Mouse (Mus musculus) cerebellum, adult 11 months (tissue): Measurements from ENCODE around the gene Skor1.

Experiments
- DNase-seq: peaks from one replicate; pipeline ENCODE4 v3.0.0; 2022

The Skor1 gene

DNA sequence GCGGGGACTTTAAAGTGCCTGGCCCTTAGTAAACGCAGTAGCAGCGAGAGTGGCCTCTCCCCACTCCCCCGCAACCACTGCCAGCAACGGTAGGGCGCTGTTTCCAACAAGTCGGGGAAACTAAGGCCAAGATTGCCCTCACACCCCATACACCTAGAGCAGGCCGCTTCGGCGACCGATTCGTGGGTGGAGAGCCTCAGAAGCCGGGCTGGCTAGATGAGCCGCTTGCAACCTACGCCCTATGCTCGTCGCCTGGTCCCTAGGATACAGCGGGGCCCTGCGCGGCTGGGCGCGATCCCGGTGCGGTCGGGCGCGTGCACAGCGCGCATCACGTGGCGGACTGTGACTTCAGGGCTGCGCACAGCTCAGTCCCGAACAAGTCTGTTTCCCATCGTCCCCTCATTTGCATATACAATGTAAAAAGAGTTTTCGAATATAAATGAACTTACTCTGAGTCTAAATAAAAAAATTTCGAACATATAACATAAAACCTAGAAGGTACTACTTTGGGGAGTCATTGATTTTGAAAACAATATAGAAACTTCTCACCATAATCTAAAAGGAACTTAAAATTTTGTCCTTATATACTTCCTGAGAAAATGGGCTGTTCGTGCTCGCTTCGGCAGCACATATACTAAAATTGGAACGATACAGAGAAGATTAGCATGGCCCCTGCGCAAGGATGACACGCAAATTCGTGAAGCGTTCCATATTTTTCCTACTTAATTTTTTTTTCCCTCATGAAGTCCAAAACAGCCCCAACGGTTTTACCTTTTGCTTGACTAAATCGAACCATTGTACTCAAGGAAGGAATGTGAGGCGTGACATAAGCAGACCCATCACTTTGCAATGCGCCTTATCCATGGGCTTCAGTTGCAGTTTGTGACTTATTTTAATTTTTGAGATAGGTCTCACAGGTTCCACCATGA is 15.8 kb downstream of the Skor1 start:
- peak; percentile 95 for DNase-seq

DNA sequence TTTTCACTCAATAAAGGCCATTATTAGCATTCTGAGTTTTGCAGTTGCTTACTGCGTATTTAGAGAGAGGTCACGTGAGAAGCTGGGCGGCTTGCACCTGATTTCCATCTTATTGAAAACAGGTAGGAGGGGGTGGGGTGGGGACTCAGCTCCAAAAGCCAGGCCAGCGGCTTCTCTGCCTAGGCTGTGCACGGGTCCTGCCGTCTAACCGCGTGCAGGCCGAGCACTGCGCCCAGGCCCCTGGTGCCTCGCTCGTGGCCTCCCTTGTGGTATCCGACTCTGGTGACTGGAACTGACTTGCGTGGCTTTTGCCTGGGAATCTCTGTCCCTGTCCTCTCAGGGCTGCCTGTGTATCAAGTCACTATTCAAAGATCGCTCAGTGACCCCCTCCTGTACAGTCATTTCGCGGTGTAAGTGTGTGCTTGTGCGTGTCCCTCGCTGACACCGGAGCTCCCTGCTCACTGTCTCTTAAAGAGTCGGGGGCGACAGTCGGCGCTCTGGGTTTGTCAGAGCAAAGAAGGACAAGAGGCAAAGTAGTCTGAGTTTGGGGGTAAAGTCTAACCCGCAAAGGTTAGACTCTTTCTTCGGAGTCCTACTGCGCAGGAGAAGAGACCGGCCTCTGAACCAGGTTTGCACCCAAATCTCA is 16.7 kb downstream of the Skor1 start:
- DNase-seq = peak; percentile 56

DNA sequence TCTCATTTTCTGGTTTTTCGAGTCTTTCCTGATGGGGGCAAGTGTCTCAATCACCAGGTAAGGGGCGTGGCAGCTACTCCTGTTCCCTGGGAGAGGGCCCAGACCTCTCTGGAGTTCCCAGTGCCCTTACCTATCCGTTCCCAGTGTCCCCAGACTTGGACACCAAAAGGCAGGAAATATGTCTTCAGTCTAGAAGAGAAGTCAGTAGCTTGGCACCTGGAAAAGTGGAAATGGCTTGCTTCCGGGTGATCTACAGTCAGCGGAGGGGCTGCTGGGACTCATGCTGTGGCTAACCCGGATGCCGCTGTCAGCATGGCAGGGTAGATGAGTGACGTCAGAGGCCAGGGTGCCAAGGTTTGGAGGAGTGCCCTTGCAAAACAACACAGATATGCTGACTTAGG is 19.1 kb downstream of the Skor1 start:
- no peak for DNase-seq

DNA sequence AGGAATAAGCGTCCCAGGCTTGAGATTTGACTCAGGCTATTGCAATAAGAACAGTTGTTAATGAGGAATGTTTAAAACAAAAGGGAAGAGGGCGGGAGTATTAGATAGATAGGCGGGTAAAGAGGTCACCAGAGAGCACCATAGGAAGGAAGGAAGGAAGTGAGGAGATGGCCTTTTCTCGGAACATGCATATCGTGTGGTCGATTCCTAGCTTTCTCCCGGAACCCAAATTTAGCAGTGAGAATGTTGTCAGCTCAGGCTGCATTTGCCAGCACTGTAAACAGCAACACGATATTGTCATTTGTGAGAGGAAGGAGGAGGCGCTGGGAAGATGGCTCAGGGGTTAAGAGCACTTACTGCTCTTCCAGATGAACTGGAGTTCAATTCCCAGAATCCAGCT is 24.2 kb downstream of the Skor1 start:
- DNase-seq = no peak

DNA sequence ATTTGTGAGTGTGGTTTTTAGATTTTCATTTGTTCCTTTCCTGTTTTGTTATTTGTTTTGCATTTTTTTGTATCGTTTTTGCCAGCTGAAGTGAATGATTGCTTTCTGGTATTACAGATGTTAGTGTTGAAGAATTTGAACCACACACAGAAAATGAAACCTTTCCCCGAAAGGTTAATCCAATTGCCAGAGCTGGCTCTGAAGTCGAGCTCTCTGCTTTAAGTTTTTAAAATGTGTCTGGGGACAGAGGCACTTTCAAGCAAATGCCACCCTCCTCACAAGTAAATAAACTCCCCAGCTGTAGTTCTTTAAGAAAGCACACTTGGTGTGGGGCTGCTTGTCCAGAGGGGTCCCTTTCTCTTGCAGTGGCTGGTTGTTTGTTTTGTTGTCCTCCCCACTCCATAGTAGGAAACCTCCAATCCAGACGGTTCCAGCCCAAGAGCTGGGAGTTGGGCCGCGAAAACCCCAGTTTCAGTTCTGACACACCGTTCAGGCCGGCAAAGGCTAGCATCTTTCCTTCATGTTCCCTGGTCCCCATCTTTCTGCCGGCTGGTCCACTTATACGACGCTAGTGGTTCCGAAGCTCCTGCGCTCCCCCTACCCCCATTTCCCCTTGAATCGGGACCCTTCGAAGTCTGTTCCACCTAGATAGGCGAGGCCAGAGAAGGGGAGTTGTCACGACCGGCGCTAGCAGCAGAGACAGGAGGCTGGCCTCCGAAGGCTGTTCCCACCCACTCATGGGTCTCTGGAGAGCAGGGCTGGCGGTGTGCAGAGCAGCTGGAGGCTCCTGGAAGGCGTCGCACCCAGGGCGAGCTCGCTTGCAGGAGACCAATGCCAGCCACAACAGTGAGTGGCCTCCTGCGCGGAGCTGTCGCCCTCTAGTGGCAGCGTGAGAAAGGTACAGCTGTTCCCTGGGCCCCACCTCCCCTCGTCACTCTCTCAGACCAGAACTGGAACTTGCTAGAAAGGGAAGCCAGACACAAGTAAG is 25.0 kb downstream of the Skor1 start:
- DNase-seq = peak; percentile 79

DNA sequence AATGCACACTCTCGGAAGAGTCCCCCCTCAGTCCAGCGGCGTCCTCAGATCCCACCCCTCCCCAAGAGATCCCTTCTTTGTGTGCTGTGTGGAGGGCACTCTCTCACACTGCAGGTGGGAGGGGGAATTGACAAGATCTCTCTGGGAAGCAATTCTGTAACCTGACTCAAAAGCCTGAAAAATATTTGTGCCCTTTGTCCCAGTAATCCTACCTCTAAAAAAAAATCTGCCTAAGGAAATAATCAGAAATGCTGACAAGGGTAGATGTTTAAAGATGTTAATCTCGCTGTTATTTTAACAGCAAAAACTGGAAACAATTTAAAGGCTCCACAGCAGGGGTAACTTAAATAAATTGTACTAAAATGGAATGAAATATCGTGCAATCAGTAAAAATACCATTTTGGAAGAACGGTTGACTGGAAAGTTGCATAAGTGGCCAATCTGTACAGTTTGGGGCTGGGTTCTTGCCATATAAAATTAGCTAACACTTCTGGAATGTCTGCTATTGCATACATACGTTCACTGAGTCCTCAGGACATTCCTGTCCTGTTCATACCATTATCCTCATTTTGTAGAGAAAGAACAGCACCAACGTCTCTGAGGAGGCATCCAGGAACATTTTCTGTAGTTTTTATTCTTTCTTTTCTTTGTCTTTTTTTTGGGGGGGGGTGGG is 26.5 kb downstream of the Skor1 start:
- no peak for DNase-seq

DNA sequence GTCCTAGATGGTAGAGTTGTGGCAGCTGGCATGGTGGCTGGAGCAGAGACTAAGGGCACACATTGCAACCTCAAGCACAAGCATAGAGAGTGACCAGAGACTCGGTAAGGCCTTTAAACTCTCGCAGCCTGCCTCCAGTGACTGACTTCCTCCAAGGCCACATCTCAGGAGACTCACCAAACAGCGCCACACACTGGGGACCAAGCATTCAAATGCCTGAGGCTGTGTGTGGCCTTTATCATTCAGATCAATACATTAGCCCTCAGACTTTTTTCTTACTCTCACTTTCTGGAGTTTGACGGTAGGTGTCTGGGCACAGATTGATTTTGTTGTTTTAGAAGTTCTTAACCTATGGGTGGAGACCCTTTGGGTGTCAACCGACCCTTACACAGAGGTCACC is 30.4 kb downstream of the Skor1 start:
- DNase-seq = no peak

DNA sequence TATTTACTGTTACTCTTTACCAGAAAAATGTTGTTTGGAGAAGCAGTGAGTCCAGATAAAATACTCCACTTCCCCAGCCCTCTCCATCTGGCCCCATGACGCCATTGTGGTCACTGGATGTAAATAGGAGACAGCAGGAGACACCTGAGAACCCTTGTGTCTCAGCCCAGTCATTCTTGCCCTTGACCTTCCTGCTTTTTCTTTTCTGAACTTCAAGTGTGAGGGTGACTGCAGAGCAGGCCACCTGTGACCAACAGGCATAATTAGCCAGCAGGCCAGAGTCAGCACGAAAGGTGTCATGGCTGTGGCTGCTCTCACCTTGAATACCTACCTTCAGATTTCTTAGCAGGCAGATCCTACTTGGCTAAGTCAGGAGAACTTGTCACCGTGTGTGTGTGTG is 36.2 kb downstream of the Skor1 start:
- DNase-seq = no peak

DNA sequence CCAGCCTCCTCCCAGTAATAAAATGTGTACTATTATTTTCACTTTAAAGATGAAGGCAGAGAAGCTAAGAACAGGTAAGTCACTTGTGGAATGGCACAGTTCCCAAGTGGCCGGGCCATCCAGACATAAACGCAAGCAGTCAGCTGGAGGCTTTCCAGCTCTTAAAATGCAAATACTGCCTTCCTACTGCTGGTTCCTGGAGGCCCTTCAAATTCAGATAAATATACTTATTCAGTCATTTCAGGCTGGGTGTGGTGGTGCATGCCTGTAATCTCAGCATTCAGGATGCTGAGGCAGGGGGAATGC is 39.0 kb downstream of the Skor1 start:
- DNase-seq = no peak

DNA sequence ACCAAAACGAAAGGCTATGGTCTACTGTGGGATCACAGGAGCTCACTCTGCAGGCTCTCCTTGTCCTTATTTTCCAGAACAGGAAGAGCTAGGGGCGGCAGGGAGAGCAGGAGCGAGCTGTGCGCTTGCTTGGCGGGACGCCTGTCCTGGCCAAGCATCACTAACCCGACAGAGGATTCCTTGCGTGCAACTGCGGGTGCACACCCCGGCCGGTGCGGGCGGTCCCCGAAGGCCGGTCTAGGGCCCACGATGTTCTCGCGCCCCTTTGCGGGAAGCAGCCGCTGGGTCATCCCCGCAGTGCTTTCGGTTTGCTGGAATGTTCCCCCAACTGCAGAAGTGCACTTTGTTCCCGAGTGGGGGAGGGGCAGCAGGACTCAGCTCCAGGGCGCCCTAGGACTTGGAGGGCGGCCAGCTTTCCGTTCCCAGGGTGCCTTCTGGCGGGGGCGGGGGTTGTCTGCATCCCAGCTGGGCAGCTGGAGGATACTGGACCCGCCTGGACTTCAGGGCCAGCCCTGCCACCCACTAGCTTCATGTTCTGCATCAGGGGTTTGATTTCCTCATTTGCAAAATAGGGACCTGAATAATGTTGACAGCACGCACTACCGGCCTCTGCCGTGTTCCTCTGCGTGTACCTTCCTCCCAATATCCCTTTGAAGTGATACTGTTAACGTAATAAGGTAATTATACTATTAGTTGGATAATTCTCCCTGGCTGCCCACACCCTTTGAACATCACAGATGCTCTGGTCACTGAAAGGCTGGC is 39.6 kb downstream of the Skor1 start:
- DNase-seq = peak; percentile 68

DNA sequence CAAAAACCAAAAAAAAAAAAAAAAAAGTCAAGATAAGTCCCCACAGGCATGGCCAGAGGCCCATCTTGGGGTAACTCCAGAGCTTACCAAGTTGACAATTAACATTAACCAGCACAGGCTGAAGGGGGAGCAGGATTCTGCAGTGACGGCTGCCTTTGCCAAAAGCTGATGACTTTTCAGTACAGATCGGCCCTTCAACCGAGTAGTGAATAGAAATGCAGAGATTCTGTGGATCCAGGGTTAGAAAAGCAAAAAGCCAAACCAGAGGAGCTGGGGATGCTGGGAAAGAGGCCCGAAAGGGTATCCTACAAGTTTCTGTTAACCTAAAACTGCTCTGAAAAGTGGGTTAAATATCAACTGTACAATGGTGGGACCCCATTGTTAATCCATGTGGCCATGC is 40.2 kb downstream of the Skor1 start:
- DNase-seq = no peak

DNA sequence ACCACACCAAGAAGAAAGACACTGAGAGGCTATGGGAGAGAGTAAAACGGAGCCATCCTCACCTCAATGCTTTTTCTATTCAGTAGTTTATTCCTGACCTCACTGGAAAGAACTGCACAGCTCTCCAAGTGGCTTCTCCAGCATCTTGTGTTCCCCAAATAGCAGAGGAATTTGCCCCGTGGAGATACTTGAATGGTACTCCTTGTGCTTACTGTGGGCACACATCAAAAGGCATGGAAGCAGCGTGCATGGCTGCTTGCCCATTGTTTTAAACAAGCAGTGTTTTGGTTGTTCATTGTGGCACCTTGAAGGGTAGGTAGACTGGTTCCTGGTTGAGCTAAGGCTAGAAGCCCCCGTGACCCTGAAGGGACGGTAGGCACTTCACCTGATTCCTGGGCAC is 48.1 kb downstream of the Skor1 start:
- DNase-seq = no peak

DNA sequence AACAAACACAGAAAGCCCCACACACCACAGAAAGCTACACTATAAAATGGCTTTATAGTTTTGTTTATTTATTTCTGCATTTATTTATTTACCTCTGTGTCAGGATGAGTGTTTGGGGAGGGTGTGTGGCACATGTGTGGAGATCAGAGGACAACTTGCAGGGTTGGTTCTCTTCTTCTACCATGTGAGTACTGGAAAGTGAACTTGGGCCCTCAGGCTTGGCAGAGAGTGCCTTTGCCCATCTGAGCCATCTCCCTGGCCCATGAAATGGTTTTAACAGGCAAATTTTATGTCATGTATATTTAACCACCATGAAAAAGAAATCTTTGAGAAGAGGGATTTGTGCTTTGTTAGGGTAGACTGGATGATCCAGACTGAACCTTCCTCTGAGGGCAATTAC is 48.9 kb downstream of the Skor1 start:
- no peak for DNase-seq

DNA sequence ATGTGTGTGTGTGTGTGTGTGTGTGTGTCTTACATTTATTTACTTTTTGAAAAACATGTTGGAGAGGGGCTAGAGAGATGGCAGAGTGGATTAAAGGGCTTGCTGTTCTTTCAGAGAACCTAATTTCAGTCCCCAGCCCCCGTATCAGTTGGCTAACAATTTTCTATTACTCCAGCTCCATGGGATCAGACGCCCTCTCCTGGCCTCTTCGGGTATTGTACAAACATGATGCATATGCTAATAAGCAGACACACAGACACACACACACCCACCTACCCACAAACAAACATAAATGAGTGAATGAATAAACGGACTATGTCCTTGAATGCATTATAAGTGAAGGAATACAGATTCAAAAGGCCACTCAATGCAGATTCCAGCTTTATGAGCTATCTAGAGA is 49.4 kb downstream of the Skor1 start:
- DNase-seq = no peak

DNA sequence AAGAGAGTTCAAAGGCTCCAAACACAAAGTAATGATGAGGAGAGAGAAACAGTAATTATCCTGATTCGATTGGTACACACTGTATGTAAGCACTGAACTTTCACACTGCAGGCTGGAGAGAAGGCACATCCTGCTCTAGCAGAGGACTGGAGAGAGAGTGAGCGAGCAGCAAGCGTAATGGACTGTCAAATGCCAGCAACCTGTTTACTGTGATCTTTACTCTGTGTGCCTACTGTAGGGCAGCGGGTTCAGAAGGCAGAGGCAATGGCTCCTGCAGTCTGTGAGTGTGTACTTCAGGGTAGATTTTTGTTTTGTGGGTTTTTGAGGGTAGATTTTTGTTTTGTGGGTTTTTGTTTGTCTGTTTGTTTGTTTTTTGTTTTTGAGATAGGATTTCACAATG is 49.9 kb downstream of the Skor1 start:
- no peak for DNase-seq

DNA sequence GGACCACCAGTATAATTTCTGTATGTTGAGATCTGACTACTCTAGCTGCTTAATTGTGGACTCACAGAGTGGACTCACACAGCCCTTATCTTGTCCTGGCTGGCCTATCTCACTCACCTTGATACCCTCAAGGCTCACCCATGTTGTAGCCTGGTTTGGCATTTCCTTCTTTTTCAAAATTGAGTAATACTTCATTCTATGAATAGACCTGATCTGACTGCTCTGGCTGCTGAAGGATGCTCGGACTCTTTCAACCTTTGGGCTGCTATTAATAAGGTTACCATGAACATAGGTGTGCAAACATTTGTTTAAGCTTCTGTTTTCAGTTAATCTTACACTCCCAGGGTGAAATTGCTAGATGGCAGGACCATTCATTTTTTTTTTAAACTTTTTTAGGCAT is 51.6 kb downstream of the Skor1 start:
- no peak for DNase-seq

DNA sequence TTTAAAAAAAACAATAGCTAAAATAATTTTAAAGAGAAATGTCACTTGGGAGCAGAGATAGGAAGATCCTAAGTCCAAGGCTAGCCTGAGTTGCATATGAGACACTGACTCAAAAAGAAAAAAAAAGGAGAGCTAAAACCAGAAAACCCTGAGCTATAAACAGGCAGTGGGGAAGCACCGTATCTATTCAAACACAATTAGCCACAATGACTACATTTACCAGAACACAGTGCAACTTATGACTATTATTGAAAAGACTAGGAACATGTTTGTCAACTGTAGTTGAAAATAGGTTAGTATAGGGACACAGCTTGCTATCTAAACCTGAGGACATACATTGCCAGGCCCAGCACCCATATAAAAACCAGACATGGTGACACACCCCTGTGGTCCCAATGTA is 54.7 kb downstream of the Skor1 start:
- no peak for DNase-seq

DNA sequence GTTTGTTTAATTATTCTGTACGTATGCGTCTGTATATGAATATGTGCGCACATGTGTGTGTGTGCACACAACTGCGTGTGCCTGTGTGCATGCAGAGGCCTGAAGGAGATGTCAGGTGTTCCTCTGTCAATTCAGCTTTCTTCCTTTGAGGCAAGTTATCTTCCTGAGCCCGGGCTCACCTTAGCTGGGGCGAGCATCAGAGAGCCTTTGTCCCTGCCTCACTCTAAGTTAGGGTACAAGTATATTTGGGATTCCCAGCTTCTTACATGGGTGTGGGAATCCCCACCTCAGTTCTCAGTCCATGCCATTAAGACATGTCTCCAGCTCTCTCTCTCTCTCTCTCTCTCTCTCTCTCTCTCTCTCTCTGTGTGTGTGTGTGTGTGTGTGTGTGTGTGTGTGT is 56.2 kb downstream of the Skor1 start:
- no peak for DNase-seq

DNA sequence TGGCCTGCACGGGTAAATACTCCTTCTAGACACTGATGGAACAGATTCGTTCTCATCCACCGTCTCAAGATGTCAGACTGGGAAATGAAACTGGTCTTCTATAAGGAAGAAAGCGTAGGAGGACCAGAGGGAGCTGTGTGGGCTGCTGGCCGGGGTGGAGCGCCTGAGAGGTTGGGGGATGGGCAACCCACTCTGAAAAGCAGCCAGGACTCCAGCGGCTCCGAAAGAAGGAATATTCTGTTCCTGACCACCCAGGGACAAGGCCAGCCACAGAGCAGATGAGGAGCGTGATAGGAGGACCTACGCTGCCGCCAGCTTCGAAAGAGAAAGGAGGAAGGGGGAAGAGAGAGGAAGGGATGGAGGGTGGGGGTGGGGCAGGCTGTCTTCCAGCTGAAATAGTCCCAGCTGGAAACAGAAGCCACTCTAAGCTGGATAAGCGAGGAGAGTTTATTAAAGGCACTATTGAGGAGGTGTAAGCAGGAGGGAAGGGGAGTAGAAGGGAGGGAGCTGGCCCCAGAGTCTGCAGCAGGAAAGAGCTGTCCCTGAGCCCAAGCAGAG is 56.7 kb downstream of the Skor1 start:
- peak; percentile 25 for DNase-seq

DNA sequence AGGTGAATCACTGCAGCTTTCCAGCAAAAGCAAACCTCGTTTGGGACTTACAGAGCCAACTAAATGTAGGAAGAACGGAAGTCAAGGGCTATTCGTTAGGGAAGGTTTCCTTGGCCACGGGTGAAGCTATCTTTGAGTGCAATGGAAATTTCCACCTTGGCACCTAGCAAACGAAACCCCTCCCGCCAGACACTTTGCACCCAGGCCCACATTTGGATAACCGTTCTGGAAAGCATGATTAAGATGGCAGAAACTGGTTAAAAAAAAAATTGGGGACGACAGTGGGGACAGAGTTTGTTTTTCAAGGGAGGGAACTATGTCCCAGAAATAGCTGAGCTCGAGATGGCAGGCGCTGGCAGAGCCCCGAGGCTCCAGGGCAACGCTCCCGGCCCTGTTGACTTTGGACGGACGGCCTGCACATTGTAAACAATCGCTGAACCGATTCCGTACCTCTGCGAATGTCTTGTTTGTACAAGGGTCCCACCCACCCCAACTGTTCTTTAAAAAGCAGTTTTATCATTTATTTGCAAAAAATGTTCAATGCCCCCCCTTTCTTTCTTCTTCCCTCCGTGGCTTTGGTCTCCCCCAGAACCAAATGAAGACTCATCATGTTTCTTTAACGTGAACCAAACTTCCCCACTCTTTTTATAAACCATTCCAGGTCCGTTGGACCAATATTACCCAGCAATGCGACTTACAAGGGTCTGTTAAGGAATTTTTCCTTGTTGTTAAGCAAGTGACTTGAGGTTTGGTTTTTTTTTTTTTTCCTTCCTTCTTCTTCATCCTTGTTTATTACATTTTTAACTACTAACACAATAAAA is 57.5 kb downstream of the Skor1 start:
- no peak for DNase-seq

DNA sequence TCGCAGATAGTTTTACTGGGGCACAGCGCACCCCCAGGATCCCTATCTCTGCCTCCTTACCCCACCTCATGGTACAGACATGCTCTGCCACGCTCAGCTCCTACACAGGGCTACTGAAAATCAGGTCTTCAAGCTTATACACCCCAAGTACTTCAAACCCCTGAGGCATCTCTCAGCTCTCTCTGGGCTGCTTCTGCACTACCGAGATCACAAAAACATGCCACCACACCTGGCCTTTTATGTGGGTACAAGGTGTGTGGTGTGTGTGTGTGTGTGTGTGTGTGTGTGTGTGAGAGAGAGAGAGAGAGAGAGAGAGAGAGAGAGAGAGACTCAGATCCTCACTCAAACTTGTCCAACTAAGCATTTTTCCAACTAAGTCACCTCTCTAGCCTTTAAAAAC is 59.6 kb downstream of the Skor1 start:
- DNase-seq = no peak
